Mouse (Mus musculus): ENCODE results near the gene Tjp2.

Tjp2 gene

GRCm38 (mm10) chr19:24050514-24050913 is 174.3 kb downstream of the Tjp2 start:
- DNase-seq, result no peak

- DNase-seq, result no peak
These were observed 175.5 kb downstream of the Tjp2 start for GRCm38 (mm10) chr19:24049329-24049728.

GRCm38 (mm10) chr19:24046395-24046993 is 178.3 kb downstream of the Tjp2 start:
- DNase-seq, result no peak

Measured in cerebellum, adult 8-10 months (tissue).